Mouse (Mus musculus): Measurements from ENCODE around the gene Vps4b. TPM values are rescaled to one million over a fixed set of nuclear protein-coding genes. Genes with fewer than 3 reads are reported as not detected.

The Vps4b gene
- polyA plus RNA-seq (2015; fragmentation: Nextera tagmentation; extraction: Ambion mirVana), result 20.2 and 22.7 TPM in 2 replicates

DNA sequence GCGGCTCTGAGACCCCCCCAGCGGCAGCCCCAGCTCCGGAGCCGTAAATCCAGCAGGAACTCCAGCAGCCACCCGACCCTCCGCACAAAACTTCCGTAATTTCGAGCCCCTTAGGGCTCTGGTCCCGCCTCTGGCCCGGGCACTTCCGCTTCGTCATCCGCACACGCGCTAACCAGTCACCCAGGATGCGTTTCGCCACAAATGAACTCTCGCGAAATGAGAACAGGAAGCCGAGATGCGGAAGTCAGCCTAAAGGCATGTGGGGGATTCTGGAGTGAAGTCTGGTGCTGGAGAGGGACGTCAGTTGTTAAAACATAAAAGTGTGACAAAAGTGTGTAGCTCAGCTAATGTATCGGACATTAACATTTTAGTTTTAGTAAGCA lies at the start of gene Vps4b:
TSS of gene Vps4b (minus strand) at position 187 of the 383 bp plus-strand sequence.
- no peaks in the 10 kb centered on the region for H3K27me3 ChIP-seq (ENCODE audit: insufficient read depth, low read length)

GRCm38 (mm10) chr1:106828784-106829183 lies 32.3 kb upstream of the Vps4b start:
- TF ChIP-seq EP300 (IDR thresholded peaks at IDR 0.05; ENCODE audit: low read depth) (no peak), CTCF (IDR thresholded peaks at IDR 0.05; ENCODE audit: low read depth) (no peak)
- Histone ChIP-seq H3K27ac (ENCODE audit: low read depth) (no peak overlapping the region), H3K9me3 (ENCODE audit: low read length) (no peaks in the 10 kb centered on the region), H3K4me3 (ENCODE audit: low read depth, low read length) (no peak overlapping the region), H3K4me2 (ENCODE audit: low read depth, low read length) (no peak overlapping the region), H3K9ac (replicated peaks) (no peak overlapping the region), H3K27me3 (ENCODE audit: insufficient read depth, low read length) (no peaks in the 10 kb centered on the region), H3K4me1 (ENCODE audit: insufficient read depth) (no peaks in the 10 kb centered on the region), H3K36me3 (replicated peaks; ENCODE audit: insufficient read depth, low read length) (no peaks in the 10 kb centered on the region)
- whole genome bisulfite sequencing (ENCODE audit: insufficient replicate concordance), result 49% methylated on average over 4 of the region's 4 CpGs
- no peak for DNase-seq
- ATAC-seq, result no peak

More for the DNA sequence above, at the start of gene Vps4b:
- H3K9ac ChIP-seq (replicated peaks), result peak within 1 kb of the TSS; percentile 97
- DNase-seq (peak; percentile 93), ATAC-seq (peak; percentile 99)
- H3K4me2 ChIP-seq (ENCODE audit: low read depth, low read length), result peak within 1 kb of the TSS; percentile 81
- TF ChIP-seq EP300 (IDR thresholded peaks at IDR 0.05; ENCODE audit: low read depth), result peak; percentile 82
- TF ChIP-seq CTCF (IDR thresholded peaks at IDR 0.05; ENCODE audit: low read depth), result no peak
- no peaks in the 10 kb centered on the region for H3K36me3 ChIP-seq (replicated peaks; ENCODE audit: insufficient read depth, low read length)
- peak within 1 kb of the TSS; percentile 93 for H3K4me3 ChIP-seq (ENCODE audit: low read depth, low read length)
- WGBS (ENCODE audit: insufficient replicate concordance), result under 1% methylated on average over 23 of the region's 23 CpGs
- 0 out of 2 replicates have a peak, but pooled peaks cover 4% of the 10 kb centered on the region for H3K4me1 ChIP-seq (ENCODE audit: insufficient read depth)
- no peaks in the 10 kb centered on the region for H3K9me3 ChIP-seq (ENCODE audit: low read length)
- peak within 1 kb of the TSS; percentile 94 for H3K27ac ChIP-seq (ENCODE audit: low read depth)

- Histone ChIP-seq H3K9me3 (ENCODE audit: low read length) (no peaks in the 10 kb centered on the region), H3K27ac (ENCODE audit: low read depth) (no peak overlapping the region), H3K4me1 (ENCODE audit: insufficient read depth) (no peaks in the 10 kb centered on the region), H3K36me3 (replicated peaks; ENCODE audit: insufficient read depth, low read length) (no peaks in the 10 kb centered on the region), H3K4me2 (ENCODE audit: low read depth, low read length) (no peak overlapping the region), H3K4me3 (ENCODE audit: low read depth, low read length) (no peak overlapping the region), H3K27me3 (ENCODE audit: insufficient read depth, low read length) (no peaks in the 10 kb centered on the region), H3K9ac (replicated peaks) (no peak overlapping the region)
- no peak for TF ChIP-seq CTCF (IDR thresholded peaks at IDR 0.05; ENCODE audit: low read depth)
- no peak for TF ChIP-seq EP300 (IDR thresholded peaks at IDR 0.05; ENCODE audit: low read depth)
- no peak for DNase-seq
- 71% methylated on average over 3 of the region's 3 CpGs for WGBS (ENCODE audit: insufficient replicate concordance)
- ATAC-seq, result no peak
Observed at GRCm38 (mm10) chr1:106822297-106822696, 25.8 kb upstream of the Vps4b start.

- no peaks in the 10 kb centered on the region for H3K36me3 ChIP-seq (replicated peaks; ENCODE audit: insufficient read depth, low read length)
- DNase-seq (no peak), ATAC-seq (no peak)
- H3K9me3 ChIP-seq (ENCODE audit: low read length), result no peaks in the 10 kb centered on the region
- no peak overlapping the region for H3K4me3 ChIP-seq (ENCODE audit: low read depth, low read length)
- TF ChIP-seq EP300 (IDR thresholded peaks at IDR 0.05; ENCODE audit: low read depth) (no peak), CTCF (IDR thresholded peaks at IDR 0.05; ENCODE audit: low read depth) (peak; percentile 69)
- no peak overlapping the region for H3K9ac ChIP-seq (replicated peaks)
- 10% methylated on average over 4 of the region's 4 CpGs for WGBS (ENCODE audit: insufficient replicate concordance)
- H3K4me1 ChIP-seq (ENCODE audit: insufficient read depth), result no peaks in the 10 kb centered on the region
- H3K27ac ChIP-seq (ENCODE audit: low read depth), result no peak overlapping the region
- H3K27me3 ChIP-seq (ENCODE audit: insufficient read depth, low read length), result no peaks in the 10 kb centered on the region
- no peak overlapping the region for H3K4me2 ChIP-seq (ENCODE audit: low read depth, low read length)
Observed at GRCm38 (mm10) chr1:106818323-106818722, 21.8 kb upstream of the Vps4b start.

DNA sequence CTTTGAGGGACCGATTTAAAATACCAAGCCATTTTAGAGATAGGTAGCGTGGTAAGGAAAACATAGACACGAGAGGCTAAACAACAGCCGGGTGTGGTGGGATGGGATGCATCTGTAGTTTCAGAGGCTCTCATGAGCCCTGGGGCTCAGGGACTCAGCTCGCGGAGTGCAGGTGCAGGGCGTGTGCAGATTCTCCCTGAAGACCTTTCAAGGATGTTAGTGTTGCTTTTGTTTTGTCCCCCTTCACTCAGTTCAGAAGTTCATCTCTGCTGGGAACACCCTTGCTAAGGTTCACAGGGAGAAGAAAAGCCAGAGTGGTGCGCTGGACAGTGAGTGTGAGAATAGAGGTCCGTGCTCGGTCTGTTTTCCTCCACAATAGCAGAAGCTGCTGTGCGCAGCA lies 20.2 kb upstream of the Vps4b start:
- TF ChIP-seq CTCF (IDR thresholded peaks at IDR 0.05; ENCODE audit: low read depth), result no peak
- TF ChIP-seq EP300 (IDR thresholded peaks at IDR 0.05; ENCODE audit: low read depth), result no peak
- Histone ChIP-seq H3K4me1 (ENCODE audit: insufficient read depth) (no peaks in the 10 kb centered on the region), H3K4me3 (ENCODE audit: low read depth, low read length) (no peak overlapping the region), H3K27ac (ENCODE audit: low read depth) (no peak overlapping the region), H3K9ac (replicated peaks) (no peak overlapping the region), H3K36me3 (replicated peaks; ENCODE audit: insufficient read depth, low read length) (no peaks in the 10 kb centered on the region), H3K4me2 (ENCODE audit: low read depth, low read length) (no peak overlapping the region), H3K27me3 (ENCODE audit: insufficient read depth, low read length) (no peaks in the 10 kb centered on the region), H3K9me3 (ENCODE audit: low read length) (no peaks in the 10 kb centered on the region)
- no peak for ATAC-seq
- WGBS (ENCODE audit: insufficient replicate concordance), result 84% methylated on average over 11 of the region's 11 CpGs
- no peak for DNase-seq

DNA sequence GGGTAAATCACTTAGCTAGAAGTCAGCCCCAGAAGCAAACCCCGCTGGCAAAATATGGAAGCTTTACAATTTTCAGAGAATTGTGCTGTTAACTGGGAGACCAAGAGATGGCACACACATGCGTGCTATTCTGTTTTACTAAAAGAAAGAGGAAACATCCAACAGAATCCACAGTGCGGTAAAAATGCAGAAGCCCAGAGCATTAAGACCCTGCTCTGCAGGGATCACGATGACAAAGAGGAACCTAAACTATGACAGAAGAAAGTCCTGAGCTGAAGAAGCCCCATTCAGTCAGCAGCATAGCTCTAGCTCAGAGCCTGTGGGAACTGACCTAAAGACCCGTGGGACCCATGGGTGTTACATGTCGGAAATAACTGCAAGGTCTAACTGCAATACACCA lies 18.7 kb upstream of the Vps4b start:
- TF ChIP-seq CTCF (IDR thresholded peaks at IDR 0.05; ENCODE audit: low read depth) (no peak), EP300 (IDR thresholded peaks at IDR 0.05; ENCODE audit: low read depth) (no peak)
- 39% methylated on average over 6 of the region's 6 CpGs for WGBS (ENCODE audit: insufficient replicate concordance)
- no peaks in the 10 kb centered on the region for H3K4me1 ChIP-seq (ENCODE audit: insufficient read depth)
- no peak overlapping the region for H3K4me2 ChIP-seq (ENCODE audit: low read depth, low read length)
- ATAC-seq (no peak), DNase-seq (no peak)
- H3K27me3 ChIP-seq (ENCODE audit: insufficient read depth, low read length), result no peaks in the 10 kb centered on the region
- no peak overlapping the region for H3K9ac ChIP-seq (replicated peaks)
- H3K27ac ChIP-seq (ENCODE audit: low read depth), result no peak overlapping the region
- H3K4me3 ChIP-seq (ENCODE audit: low read depth, low read length), result no peak overlapping the region
- no peaks in the 10 kb centered on the region for H3K9me3 ChIP-seq (ENCODE audit: low read length)
- no peaks in the 10 kb centered on the region for H3K36me3 ChIP-seq (replicated peaks; ENCODE audit: insufficient read depth, low read length)

- H3K4me2 ChIP-seq (ENCODE audit: low read depth, low read length), result no peak overlapping the region
Observed at GRCm38 (mm10) chr1:106814864-106815263, 18.3 kb upstream of the Vps4b start.

More at GRCm38 (mm10) chr1:106814864-106815263, 18.3 kb upstream of the Vps4b start:
- WGBS (ENCODE audit: insufficient replicate concordance), result 39% methylated on average over 5 of the region's 5 CpGs
- Histone ChIP-seq H3K36me3 (replicated peaks; ENCODE audit: insufficient read depth, low read length) (no peaks in the 10 kb centered on the region), H3K27me3 (ENCODE audit: insufficient read depth, low read length) (no peaks in the 10 kb centered on the region), H3K4me3 (ENCODE audit: low read depth, low read length) (no peak overlapping the region), H3K9ac (replicated peaks) (no peak overlapping the region), H3K4me1 (ENCODE audit: insufficient read depth) (no peaks in the 10 kb centered on the region), H3K9me3 (ENCODE audit: low read length) (no peaks in the 10 kb centered on the region), H3K27ac (ENCODE audit: low read depth) (no peak overlapping the region)
- DNase-seq (no peak), ATAC-seq (no peak)
- TF ChIP-seq EP300 (IDR thresholded peaks at IDR 0.05; ENCODE audit: low read depth) (no peak), CTCF (IDR thresholded peaks at IDR 0.05; ENCODE audit: low read depth) (no peak)
